23 mouse cellular contexts compared by ENCODE assay signal in genomic region chr5:139480406-139480805, GRCm38 (mm10). TPM values are rescaled to one million over a fixed set of nuclear protein-coding genes. Genes with fewer than 3 reads are reported as not detected.
DNase-seq lines count a peak whose midpoint lies in the region; ATAC-seq and TF ChIP-seq lines count a peak whose summit lies in the region.
"Had no signal": no experiment of that assay in that cellular context is flagged by ENCODE, and none has a peak within 500 bp of the region (broad histone marks: within the 10 kb centered on the region; RNA-seq: fewer than 3 reads in every experiment).

No protein-coding gene starts in this region.

- no peak for TF ChIP-seq CTCF in bone marrow macrophage, adult 2 months (IDR thresholded peaks at IDR 0.05; ENCODE audit: low read depth, low read length)

- peaks cover 59% of the 10 kb centered on the region for H3K4me1 ChIP-seq in bone marrow macrophage, adult 2 months (ENCODE audit: control insufficient read depth, insufficient read depth, low read length)
- peaks cover 2% of the 10 kb centered on the region; the same call in 1 of the 2 replicates for H3K4me1 ChIP-seq in forebrain, embryonic 11.5 days (replicated peaks; ENCODE audit: control insufficient read depth, insufficient read depth, low read length)

- peak overlapping the region; percentile 51 for H3K27ac ChIP-seq in bone marrow macrophage, adult 2 months (ENCODE audit: insufficient read depth, low read depth, low read length)
- no peak overlapping the region for H3K27ac ChIP-seq in forebrain, embryonic 11.5 days (ENCODE audit: low read depth, low read length)
- H3K27ac ChIP-seq: embryonic facial prominence, embryonic 12.5 days; forebrain, embryonic 12.5 days; heart, adult 2 months; heart, embryonic 15.5 days; hindbrain, embryonic 13.5 days; hindbrain, postnatal 0 days had no signal

- 87% methylated on average over 5 of the region's 10 CpGs for WGBS in forebrain, embryonic 11.5 days

- no peak overlapping the region for H3K9ac ChIP-seq in forebrain, embryonic 11.5 days (ENCODE audit: low read length)
- H3K9ac ChIP-seq: embryonic facial prominence, embryonic 12.5 days; forebrain, embryonic 12.5 days; heart, embryonic 15.5 days; hindbrain, embryonic 13.5 days had no signal

- no peaks in the 10 kb centered on the region for H3K27me3 ChIP-seq in forebrain, embryonic 11.5 days (ENCODE audit: control insufficient read depth, insufficient read depth, low read length)
- H3K27me3 ChIP-seq: embryonic facial prominence, embryonic 12.5 days; forebrain, embryonic 12.5 days; heart, embryonic 15.5 days; hindbrain, embryonic 13.5 days had no signal

- H3K4me3 ChIP-seq in bone marrow macrophage, adult 2 months (ENCODE audit: insufficient read depth, low read length) = no peak overlapping the region
- H3K4me3 ChIP-seq in forebrain, embryonic 11.5 days (ENCODE audit: low read depth, low read length) = no peak overlapping the region
- H3K4me3 ChIP-seq: embryonic facial prominence, embryonic 12.5 days; forebrain, embryonic 12.5 days; heart, adult 2 months; heart, embryonic 15.5 days; hindbrain, embryonic 13.5 days had no signal

- peak; percentile 12 for DNase-seq in kidney, adult 11 months
- no peak for DNase-seq in kidney, postnatal 4 days
- DNase-seq in urinary bladder, postnatal 14 days (ENCODE audit: low spot score) = peak; percentile 42
- no peak for DNase-seq in urinary bladder, postnatal 4 days (ENCODE audit: low spot score in 2 of 2)
- DNase-seq in forebrain, embryonic 11.5 days (ENCODE audit: low spot score) = no peak
- DNase-seq in embryo, embryonic 11 days = no peak
- DNase-seq: adrenal gland, adult 2 months; adrenal gland, postnatal 25 days; cerebellum, adult 8-10 months; cerebellum, postnatal 14 days; gastrocnemius, postnatal 14 days; heart, adult 2 months; heart, postnatal 14 days had no signal

- TF ChIP-seq POLR2A in bone marrow macrophage, adult 2 months (IDR thresholded peaks at IDR 0.05; ENCODE audit: borderline replicate concordance, low read depth, low read length) = no peak

- ATAC-seq in forebrain, embryonic 11.5 days (replicated peaks; ENCODE audit: low FRiP score) = no peak
- ATAC-seq: activated CD4-positive, CD25-positive, alpha-beta regulatory T cell, adult 4 months; forebrain, embryonic 16.5 days; hindbrain, postnatal 0 days had no signal

- H3K36me3 ChIP-seq in forebrain, embryonic 11.5 days (ENCODE audit: control insufficient read depth, insufficient read depth, low read length) = peaks cover 10% of the 10 kb centered on the region; the same call in 1 of the 2 replicates

- H3K4me2 ChIP-seq in forebrain, embryonic 11.5 days (ENCODE audit: low read depth, low read length, severe bottlenecking) = no peak overlapping the region
- H3K4me2 ChIP-seq: embryonic facial prominence, embryonic 12.5 days; forebrain, embryonic 12.5 days; heart, embryonic 11.5 days; heart, embryonic 15.5 days; hindbrain, embryonic 13.5 days had no signal

- no peaks in the 10 kb centered on the region for H3K9me3 ChIP-seq in forebrain, embryonic 11.5 days (ENCODE audit: control insufficient read depth, low read length)
- H3K9me3 ChIP-seq: embryonic facial prominence, embryonic 12.5 days; forebrain, embryonic 12.5 days; G1E; heart, embryonic 15.5 days; hindbrain, embryonic 13.5 days had no signal

RNA-seq across cellular contexts. Expression of gene Zfand2a, which starts 3.9 kb away (rescaled TPM):
- 32.5 and 38.1 TPM in 2 replicates for polyA plus RNA-seq in bone marrow macrophage, adult 2 months (2012; ENCODE audit: insufficient read depth, insufficient read length, missing spikeins)
- polyA plus RNA-seq in forebrain, embryonic 11.5 days (2014; fragmentation: Nextera tagmentation; extraction: Ambion mirVana) = 6.4 and 7.9 TPM in 2 replicates

RNA-seq across cellular contexts. Expression of gene 3110082I17Rik, which starts 20.1 kb away (rescaled TPM):
- polyA plus RNA-seq in bone marrow macrophage, adult 2 months (2012; ENCODE audit: insufficient read depth, insufficient read length, missing spikeins) = 16.4 TPM in 2 replicates
- 38.5 and 47.5 TPM in 2 replicates for polyA plus RNA-seq in forebrain, embryonic 11.5 days (2014; fragmentation: Nextera tagmentation; extraction: Ambion mirVana)

RNA-seq across cellular contexts. Expression of gene Gper1, which starts 57.5 kb away (rescaled TPM):
- not detected in 2 replicates for polyA plus RNA-seq in bone marrow macrophage, adult 2 months (2012; ENCODE audit: insufficient read depth, insufficient read length, missing spikeins)
- polyA plus RNA-seq in forebrain, embryonic 11.5 days (2014; fragmentation: Nextera tagmentation; extraction: Ambion mirVana) = 1.7 and 1.9 TPM in 2 replicates
- polyA plus RNA-seq: activated CD4-positive, CD25-positive, alpha-beta regulatory T cell, adult 4 months; G1E had no signal

Comparison
In these comparisons a context has a peak if more than half of its experiments do, and no peak if none do; other contexts are left out.
1. DNase-seq: peak in kidney, adult 11 months (single experiment) and urinary bladder, postnatal 14 days (single experiment); none in kidney, postnatal 4 days (0 of 2), urinary bladder, postnatal 4 days (0 of 2), forebrain, embryonic 11.5 days (single experiment) and embryo, embryonic 11 days (single experiment).